Mouse (Mus musculus) bone marrow macrophage, adult 2 months (primary cell): Measurements from ENCODE around the gene Il18. TPM values are rescaled to one million over a fixed set of nuclear protein-coding genes. Genes with fewer than 3 reads are reported as not detected.
"Not testable (repeated sequence)": the region's sequence is repeated elsewhere in the genome, so short reads cannot be mapped to it uniquely, and the experiment has no call there.

Experiments
- H3K27ac ChIP-seq: 2 replicates; pipeline ENCODE4 v1.5.1; 2012; ENCODE audit warnings: low read depth, low read length; ENCODE audit not compliant: insufficient read depth
- H3K4me1 ChIP-seq: 2 replicates; pipeline ENCODE4 v1.6.1; 2012; ENCODE audit warnings: low read length; ENCODE audit not compliant: control insufficient read depth, insufficient read depth
- H3K4me3 ChIP-seq: 2 replicates; pipeline ENCODE4 v1.5.1; 2012; ENCODE audit warnings: mild to moderate bottlenecking, low read length, moderate library complexity; ENCODE audit not compliant: insufficient read depth
- CTCF ChIP-seq: IDR thresholded peaks from 2 replicates; pipeline ENCODE4 v1.5.1; 2012; ENCODE audit warnings: low read depth, mild to moderate bottlenecking, low read length, moderate library complexity
- POLR2A ChIP-seq: IDR thresholded peaks from 2 replicates; pipeline ENCODE4 v1.6.1; 2012; ENCODE audit warnings: mild to moderate bottlenecking, low read depth, low read length, borderline replicate concordance
- polyA plus RNA-seq: library from polyadenylated mRNA; stranded (reverse); fragments of >200 nt; gene quantifications from 2 replicates; pipeline ENCODE4 v1.2.4, GENCODE M21; 2012; ENCODE audit not compliant: missing spikeins, insufficient read depth, insufficient read length

Gene Il18
- polyA plus RNA-seq, 1 experiment: 27.7 TPM

DNA sequence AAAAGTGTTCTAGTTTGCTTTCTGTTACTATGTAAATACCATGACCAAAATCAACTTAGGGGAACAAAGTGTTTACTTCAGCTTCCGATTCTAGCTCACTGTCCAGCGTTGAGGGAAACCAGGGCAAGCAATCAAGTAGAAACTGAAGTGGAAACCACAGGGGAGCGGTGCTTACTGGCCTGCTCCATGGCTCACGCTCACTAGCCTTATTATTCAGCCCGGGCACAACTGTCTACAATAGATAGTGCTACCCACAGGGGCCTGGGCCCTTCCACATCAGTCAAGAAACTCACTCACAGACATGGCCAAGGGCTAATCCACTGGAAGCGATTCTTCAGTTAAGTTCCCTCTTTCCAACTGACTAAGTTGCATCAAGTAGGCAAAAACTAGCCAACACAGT, 46.9 kb downstream of the Il18 start:
- Histone ChIP-seq H3K4me3 (no peak overlapping the region), H3K27ac (no peak overlapping the region), H3K4me1 (peaks cover 18% of the 10 kb centered on the region)
- TF ChIP-seq CTCF: no peak
- no peak for TF ChIP-seq POLR2A

DNA sequence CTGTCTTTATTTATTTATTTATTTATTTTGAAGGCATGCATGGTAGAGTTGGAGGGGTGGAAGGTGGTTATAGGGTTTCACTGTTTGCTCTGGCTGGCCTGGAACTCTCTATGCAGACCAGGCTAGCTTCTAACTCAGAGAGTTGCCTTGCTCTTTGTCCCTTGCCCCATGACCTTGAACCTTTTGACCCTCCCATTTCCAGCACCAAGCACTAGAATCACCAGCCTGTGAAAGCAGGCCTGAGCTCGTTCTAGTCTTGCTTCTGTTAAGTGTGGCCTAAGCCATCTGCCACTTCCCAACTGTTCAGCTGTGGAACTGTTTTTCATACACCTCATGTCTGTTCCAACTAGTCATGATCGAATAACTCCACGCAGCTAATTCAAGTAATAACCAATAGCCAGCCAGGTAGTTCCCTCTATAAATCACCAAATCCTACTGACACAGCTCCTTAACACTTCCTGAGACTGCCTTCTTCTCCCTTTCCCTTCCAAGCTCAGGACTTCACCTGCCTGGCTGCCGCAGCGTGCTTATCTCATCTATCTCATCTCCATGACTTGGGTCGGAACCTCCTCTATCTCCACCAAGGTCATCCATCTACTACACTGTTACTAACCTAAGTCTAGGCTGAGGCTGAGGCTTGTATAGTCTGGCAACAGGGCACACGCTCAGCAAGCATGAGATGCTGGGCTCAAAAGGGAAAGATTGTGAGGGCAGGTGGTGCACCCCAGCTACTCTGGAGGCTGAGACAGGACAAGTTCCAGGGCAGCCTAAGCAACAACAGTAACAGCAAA, 47.6 kb downstream of the Il18 start:
- Histone ChIP-seq H3K4me1 (peaks cover 19% of the 10 kb centered on the region), H3K27ac (no peak overlapping the region), H3K4me3 (peak overlapping the region; percentile 68)
- no peak for TF ChIP-seq CTCF
- TF ChIP-seq POLR2A: no peak

DNA sequence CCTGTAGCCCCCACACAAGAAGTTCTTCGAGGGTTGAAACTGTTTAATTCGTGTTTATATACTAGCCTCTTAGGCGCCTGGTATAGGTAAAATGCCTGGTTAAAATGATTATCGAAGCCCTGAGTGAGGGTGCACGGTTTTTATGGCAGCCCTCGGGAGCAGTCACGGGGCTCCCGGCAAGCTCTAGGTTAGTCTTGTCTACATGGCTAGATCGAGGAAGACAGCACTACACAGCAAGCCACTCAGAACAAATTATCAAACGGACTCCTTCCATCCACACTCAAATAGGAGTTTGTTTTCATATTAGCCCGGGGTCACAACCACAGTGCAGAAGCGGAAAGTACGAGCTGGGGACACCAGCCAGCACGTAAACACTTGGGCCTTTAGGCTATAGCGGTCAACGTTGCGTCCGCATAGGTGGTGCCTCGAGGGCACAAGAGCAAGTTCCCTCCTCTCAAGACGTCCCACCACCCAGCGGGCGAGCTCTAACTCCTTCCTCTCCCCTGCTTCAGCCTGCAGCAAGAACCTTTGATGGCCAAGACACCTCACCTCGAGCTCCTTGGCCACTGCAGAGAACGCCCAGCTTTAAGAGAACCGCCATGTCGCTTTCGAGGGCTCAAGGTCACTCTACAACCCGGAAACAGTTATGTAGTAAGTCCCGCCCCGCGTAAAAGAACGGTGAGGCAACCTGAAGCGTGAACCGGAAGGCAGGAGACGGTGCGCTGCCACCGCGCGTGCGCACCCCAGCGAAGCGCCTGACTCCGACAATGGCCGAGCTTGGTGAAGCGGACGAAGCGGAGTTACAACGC, 48.8 kb downstream of the Il18 start, which contains the start of the genes Sdhd and Timm8b:
Gene Sdhd, minus strand, starts transcription at position 624 of the 809 bp plus-strand sequence.
Gene Timm8b, plus strand, starts transcription at position 722 of the 809 bp plus-strand sequence.
- no peak for TF ChIP-seq CTCF
- no peak for TF ChIP-seq POLR2A
- Histone ChIP-seq H3K4me3 (peak within 1 kb of the TSS; percentile 68), H3K27ac (peak within 1 kb of the TSS; percentile 57), H3K4me1 (peaks cover 21% of the 10 kb centered on the region)

DNA sequence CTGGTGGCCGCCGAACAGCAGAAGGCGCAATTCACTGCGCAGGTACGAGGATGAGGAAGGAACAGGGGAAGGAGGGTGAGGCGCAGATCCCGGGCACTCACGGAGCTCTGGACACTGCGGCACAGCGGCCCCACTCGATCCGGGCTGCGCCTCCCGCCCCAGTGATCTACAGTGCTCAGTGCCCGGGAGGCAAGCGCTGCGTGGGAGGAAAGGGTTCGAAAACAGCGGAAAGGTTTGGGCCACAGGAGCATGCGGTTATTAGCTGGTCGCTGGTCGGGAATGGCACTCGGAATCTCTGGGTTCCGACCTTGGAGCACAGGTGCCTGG, 49.3 kb downstream of the Il18 start:
- Histone ChIP-seq H3K4me1 (peaks cover 21% of the 10 kb centered on the region), H3K27ac (peak overlapping the region; percentile 57), H3K4me3 (peak overlapping the region; percentile 68)
- TF ChIP-seq CTCF: no peak
- TF ChIP-seq POLR2A: no peak

DNA sequence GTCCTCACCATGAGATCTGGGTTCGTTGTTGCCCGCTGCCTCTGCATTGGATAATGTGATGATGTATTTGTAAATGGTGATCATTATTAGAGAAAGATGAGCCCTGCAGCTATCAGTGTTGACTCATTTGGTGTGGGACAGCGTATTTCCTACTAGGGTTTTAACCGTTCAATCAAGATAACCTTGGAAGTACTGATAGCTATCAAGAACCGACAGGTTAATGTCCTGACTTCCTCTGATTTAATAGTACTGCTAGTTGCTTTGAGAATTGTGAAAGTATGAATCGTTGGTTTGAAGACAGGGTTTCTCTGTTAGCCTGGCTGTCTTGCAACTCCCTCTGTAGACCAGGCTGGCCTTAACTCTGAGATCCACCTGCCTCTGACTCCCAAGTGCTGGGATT, 49.7 kb downstream of the Il18 start:
- no peak for TF ChIP-seq CTCF
- no peak for TF ChIP-seq POLR2A
- peak overlapping the region; percentile 57 for H3K27ac ChIP-seq
- H3K4me3 ChIP-seq: peak overlapping the region; percentile 68
- peaks cover 21% of the 10 kb centered on the region for H3K4me1 ChIP-seq

DNA sequence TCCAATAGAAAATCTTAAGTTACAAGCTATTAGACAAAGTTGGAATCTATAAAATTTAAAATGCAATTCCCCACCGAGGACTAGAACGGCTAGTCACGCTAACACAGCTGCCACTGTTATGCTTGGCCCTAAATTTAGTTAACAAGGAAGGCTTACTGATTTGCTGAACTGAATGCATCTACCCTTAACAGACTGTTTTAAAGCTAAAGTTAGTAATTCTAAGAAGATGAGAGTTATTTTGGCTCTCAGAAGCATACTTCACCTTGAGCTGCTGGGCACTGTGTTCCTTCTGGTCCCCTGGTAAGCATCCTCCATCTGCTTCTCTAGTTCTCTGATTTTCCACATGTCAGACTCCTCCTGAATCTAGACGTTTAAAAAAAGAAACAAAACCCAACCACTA, 57.5 kb downstream of the Il18 start:
- Histone ChIP-seq H3K27ac (no peak overlapping the region), H3K4me3 (no peak overlapping the region), H3K4me1 (peaks cover 6% of the 10 kb centered on the region)
- no peak for TF ChIP-seq POLR2A
- TF ChIP-seq CTCF: no peak

DNA sequence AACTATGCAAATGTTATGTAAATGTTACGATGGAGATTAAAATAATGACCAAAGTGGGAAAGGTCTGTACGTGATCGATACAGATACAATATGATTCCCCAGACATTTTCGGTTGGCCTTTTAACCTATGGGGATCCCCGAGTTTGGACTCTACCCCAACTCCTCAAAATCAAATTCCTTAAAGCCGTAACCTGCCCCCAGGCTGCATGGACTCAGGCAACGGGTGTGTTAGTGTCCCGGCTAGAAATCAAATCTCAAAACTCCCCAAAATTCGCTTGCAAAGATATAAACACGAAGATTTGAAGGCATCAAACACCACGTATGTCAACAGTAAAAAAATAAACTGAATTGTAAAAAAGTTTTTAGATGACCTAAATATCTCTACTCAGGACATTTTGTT, 61.5 kb downstream of the Il18 start:
- Histone ChIP-seq H3K4me3 (peak overlapping the region; percentile 80), H3K27ac (no peak overlapping the region), H3K4me1 (peaks cover 4% of the 10 kb centered on the region)
- TF ChIP-seq POLR2A (no peak), CTCF (no peak)

DNA sequence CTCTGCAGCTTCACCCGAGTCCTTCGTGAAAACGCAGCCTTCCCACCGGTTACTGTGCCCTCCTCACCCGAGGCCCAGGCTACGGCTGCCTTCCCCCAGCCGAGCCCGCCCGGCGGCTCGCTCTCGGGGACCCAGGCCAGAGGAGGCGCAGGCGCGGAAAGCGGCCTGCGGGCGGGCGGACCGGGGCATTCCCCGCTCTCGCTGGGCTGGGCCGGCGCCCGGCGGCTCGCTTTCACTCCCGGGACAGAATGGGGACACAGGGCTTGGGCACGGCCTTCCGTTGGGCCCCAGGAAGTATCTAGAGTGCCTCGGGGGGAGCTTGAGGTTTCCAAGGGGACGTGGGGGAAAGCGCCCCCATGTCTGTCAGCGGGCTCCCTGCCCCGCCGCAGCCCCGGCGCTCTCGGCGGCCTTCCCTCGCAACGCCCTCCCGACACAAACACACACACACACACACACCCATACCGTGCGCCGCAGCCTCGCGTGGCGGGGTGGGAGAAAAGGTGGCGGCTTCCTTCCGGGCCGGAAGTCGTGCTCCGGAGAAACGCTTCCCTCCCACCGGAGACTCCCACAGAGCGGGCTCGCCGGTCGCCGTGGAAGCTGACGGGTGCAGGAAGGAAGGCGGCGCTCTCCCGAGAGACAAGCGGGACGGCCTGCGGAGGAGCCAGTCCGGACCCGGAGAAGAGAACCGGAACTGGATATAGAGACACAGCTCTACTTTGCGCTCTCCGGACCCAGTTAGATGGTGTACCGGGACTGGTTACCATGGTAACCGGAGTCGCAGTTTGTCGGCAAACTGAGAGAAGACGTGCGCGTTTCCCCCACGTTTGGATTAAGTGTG, 62.4 kb downstream of the Il18 start, which contains the start of the genes Pih1d2 and Nkapd1:
Gene Pih1d2, plus strand, starts transcription at position 556 of the 838 bp plus-strand sequence.
Gene Nkapd1, minus strand, starts transcription at position 699 of the 838 bp plus-strand sequence.
- TF ChIP-seq POLR2A (0 out of 2 replicates have a peak, but pooled peaks have one; percentile 49), CTCF (no peak)
- Histone ChIP-seq H3K27ac (peak within 1 kb of the TSS; percentile 84), H3K4me1 (peaks cover 4% of the 10 kb centered on the region), H3K4me3 (peak within 1 kb of the TSS; percentile 80)

DNA sequence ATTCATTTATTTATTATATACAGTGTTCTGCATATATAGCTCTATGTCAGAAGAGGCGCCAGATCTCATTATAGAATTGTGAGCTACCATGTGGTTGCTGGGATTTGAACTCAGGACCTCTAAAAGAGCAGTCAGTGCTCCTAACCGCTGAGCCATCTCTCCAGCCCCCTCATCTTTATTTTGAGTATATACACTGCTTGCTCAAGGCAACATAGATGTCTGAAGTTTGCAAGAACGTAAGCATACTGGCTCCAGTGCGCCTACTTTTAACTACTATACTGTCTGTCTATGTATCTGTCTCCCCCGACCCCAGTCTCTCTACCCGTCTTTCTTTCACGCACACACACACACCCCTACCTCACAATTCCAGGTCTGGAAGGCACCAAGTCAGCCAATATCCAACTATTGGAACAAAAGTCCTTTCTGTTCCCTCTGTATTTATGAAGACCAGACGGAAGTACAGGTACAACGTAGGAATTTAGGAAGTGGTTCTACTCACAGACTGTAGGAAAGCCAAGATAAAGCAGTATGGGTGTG, 63.2 kb downstream of the Il18 start:
- H3K4me3 ChIP-seq: no peak overlapping the region
- no peak for TF ChIP-seq POLR2A
- no peak for TF ChIP-seq CTCF
- no peak overlapping the region for H3K27ac ChIP-seq
- H3K4me1 ChIP-seq: peaks cover 4% of the 10 kb centered on the region

DNA sequence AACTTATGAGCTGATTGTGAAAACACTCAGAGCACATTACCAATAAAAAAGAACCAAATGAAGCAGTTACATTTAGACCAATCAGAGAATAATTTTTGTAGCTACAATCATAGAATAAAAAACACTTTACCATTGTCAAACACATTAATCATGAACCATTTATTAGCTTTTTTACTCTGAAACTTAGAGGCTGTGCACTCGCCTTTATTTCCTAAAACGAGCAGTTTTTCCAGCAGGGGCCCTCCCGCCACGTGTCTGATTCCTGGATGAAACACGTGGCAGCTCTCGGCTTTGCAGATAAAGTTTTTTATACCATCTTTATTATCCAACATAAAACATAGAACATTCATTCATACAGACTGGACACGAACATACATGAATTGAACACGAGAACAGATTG, 76.3 kb downstream of the Il18 start:
- H3K4me3 ChIP-seq, H3K27ac ChIP-seq, H3K4me1 ChIP-seq: not testable (repeated sequence)

Other genes starting within 250 kb of the Il18 start
- 2,199 and 2,358 TPM in 2 replicates for gene Rpl10-ps3, start 209.9 kb upstream of the Il18 start, polyA plus RNA-seq
- gene Plet1, start 60.3 kb upstream of the Il18 start, polyA plus RNA-seq: not detected in 2 replicates
- 52.3 and 63.5 TPM in 2 replicates for gene Pts, start 26.1 kb upstream of the Il18 start, polyA plus RNA-seq
- gene Bco2, start 354 bp downstream of the Il18 start, polyA plus RNA-seq: 3.4 and 5.0 TPM in 2 replicates
- not detected in 2 replicates for gene Tex12, start 6.5 kb downstream of the Il18 start, polyA plus RNA-seq
- 133 and 155 TPM in 2 replicates for gene Sdhd, start 49.0 kb downstream of the Il18 start, polyA plus RNA-seq
- gene Timm8b, start 49.1 kb downstream of the Il18 start, polyA plus RNA-seq: 56.0 and 61.1 TPM in 2 replicates
- 0.55 TPM in 1 of 2 replicates, not detected in the other for gene Pih1d2, start 62.5 kb downstream of the Il18 start, polyA plus RNA-seq
- gene Nkapd1, start 62.6 kb downstream of the Il18 start, polyA plus RNA-seq: 14.4 and 19.0 TPM in 2 replicates
- 29.3 and 32.1 TPM in 2 replicates for gene Dlat, start 105.0 kb downstream of the Il18 start, polyA plus RNA-seq
- gene Dixdc1, start 184.7 kb downstream of the Il18 start, polyA plus RNA-seq: not detected in 2 replicates
- not detected in 2 replicates for gene 2310030G06Rik, start 191.7 kb downstream of the Il18 start, polyA plus RNA-seq
- gene Cryab, start 196.5 kb downstream of the Il18 start, polyA plus RNA-seq: 2.4 and 3.0 TPM in 2 replicates
- not detected in 2 replicates for gene Hspb2, start 197.5 kb downstream of the Il18 start, polyA plus RNA-seq
- gene Fdxacb1, start 213.4 kb downstream of the Il18 start, polyA plus RNA-seq: 9.3 and 9.5 TPM in 2 replicates
- 17.7 and 20.0 TPM in 2 replicates for gene Alg9, start 220.2 kb downstream of the Il18 start, polyA plus RNA-seq
- gene 1110032A03Rik, start 220.7 kb downstream of the Il18 start, polyA plus RNA-seq: 47.7 and 48.7 TPM in 2 replicates